Mouse (Mus musculus) heart, postnatal 4 days (tissue): ENCODE measurements around the gene Srsf6. TPM values are rescaled to one million over a fixed set of nuclear protein-coding genes. Genes with fewer than 3 reads are reported as not detected.

Experiments used
- total RNA-seq, 2 experiments: library from RNA; stranded (reverse); gene quantifications; 2 replicates each; pipeline ENCODE4 v1.2.3; 2021

Srsf6 gene
- total RNA-seq, 2 experiments from 2014 or later, result 175 to 176 TPM

Other genes starting within 250 kb of the Srsf6 start
- gene L3mbtl1, start 11.9 kb downstream of the Srsf6 start, total RNA-seq, result not detected
- not detected for gene Sgk2, start 55.8 kb downstream of the Srsf6 start, total RNA-seq
- gene Ift52, start 85.8 kb downstream of the Srsf6 start, total RNA-seq, result 10 to 100 TPM; 27.1 to 29.4 TPM
- 10 to 100 TPM; 13.3 to 14.3 TPM for gene Mybl2, start 123.2 kb downstream of the Srsf6 start, total RNA-seq
- not detected for gene Gtsf1l, start 156.3 kb downstream of the Srsf6 start, total RNA-seq